Mouse (Mus musculus): Measurements from ENCODE around the gene Sdccag8.

Gene Sdccag8

GRCm38 (mm10) chr1:176992517-176992916 lies 178.1 kb downstream of the Sdccag8 start:
- DNase-seq, result no peak

- no peak for DNase-seq
These were observed 178.9 kb downstream of the Sdccag8 start for GRCm38 (mm10) chr1:176993141-176994010.

GRCm38 (mm10) chr1:176994087-176994486 lies 179.6 kb downstream of the Sdccag8 start:
- no peak for DNase-seq

GRCm38 (mm10) chr1:176994707-176995418 lies 180.4 kb downstream of the Sdccag8 start:
- no peak for DNase-seq

GRCm38 (mm10) chr1:176995419-176995775 lies 180.9 kb downstream of the Sdccag8 start:
- no peak for DNase-seq

- no peak for DNase-seq
These were observed 181.7 kb downstream of the Sdccag8 start for GRCm38 (mm10) chr1:176996166-176996565.

GRCm38 (mm10) chr1:176996630-176997201 lies 182.3 kb downstream of the Sdccag8 start:
- peak; percentile 82 for DNase-seq

- DNase-seq, result no peak
These were observed 182.8 kb downstream of the Sdccag8 start for GRCm38 (mm10) chr1:176997254-176997653.

GRCm38 (mm10) chr1:176997711-176998689 lies 183.5 kb downstream of the Sdccag8 start:
- no peak for DNase-seq

GRCm38 (mm10) chr1:176999011-176999410 lies 184.6 kb downstream of the Sdccag8 start:
- DNase-seq, result peak; percentile 51

GRCm38 (mm10) chr1:177002951-177003350 lies 188.5 kb downstream of the Sdccag8 start:
- no peak for DNase-seq

- DNase-seq, result no peak
These were observed 189.7 kb downstream of the Sdccag8 start for GRCm38 (mm10) chr1:177004041-177004741.

GRCm38 (mm10) chr1:177007405-177007804 lies 192.9 kb downstream of the Sdccag8 start:
- no peak for DNase-seq

- no peak for DNase-seq
These were observed 194.3 kb downstream of the Sdccag8 start for GRCm38 (mm10) chr1:177008777-177009176.

- DNase-seq, result no peak
These were observed 195.6 kb downstream of the Sdccag8 start for GRCm38 (mm10) chr1:177010041-177010440.

GRCm38 (mm10) chr1:177010607-177011302 lies 196.3 kb downstream of the Sdccag8 start:
- no peak for DNase-seq

- no peak for DNase-seq
These were observed 197.2 kb downstream of the Sdccag8 start for GRCm38 (mm10) chr1:177011688-177012087.

- DNase-seq, result no peak
These were observed 198.3 kb downstream of the Sdccag8 start for GRCm38 (mm10) chr1:177012774-177013173.

- no peak for DNase-seq
These were observed 198.9 kb downstream of the Sdccag8 start for GRCm38 (mm10) chr1:177013313-177013712.

GRCm38 (mm10) chr1:177013776-177014175 lies 199.3 kb downstream of the Sdccag8 start:
- DNase-seq, result no peak

- no peak for DNase-seq
These were observed 199.9 kb downstream of the Sdccag8 start for GRCm38 (mm10) chr1:177014346-177014745.
